Mouse (Mus musculus): ENCODE data around the gene Hrct1. TPM values are rescaled to one million over a fixed set of nuclear protein-coding genes. Genes with fewer than 3 reads are reported as not detected.

The Hrct1 gene
- total RNA-seq, 2 experiments from 2014 or later, result 0.45 to 0.48 TPM

- no peak for DNase-seq (ENCODE audit: low spot score in 2 of 2)
These were observed 43.9 kb downstream of the Hrct1 start, which contains the start of gene Olfr159 for GRCm38 (mm10) chr4:43770909-43771308. Gene Olfr159, minus strand, starts transcription at chr4:43771009.

GRCm38 (mm10) chr4:43771626-43772025, 44.6 kb downstream of the Hrct1 start:
- no peak for DNase-seq (ENCODE audit: low spot score in 2 of 2)

GRCm38 (mm10) chr4:43772304-43772703, 45.3 kb downstream of the Hrct1 start:
- DNase-seq (ENCODE audit: low spot score in 2 of 2), result no peak

Other genes starting within 250 kb of the Hrct1 start
- not detected for gene Sit1, start 243.5 kb upstream of the Hrct1 start, total RNA-seq (2021)
- gene Ccdc107, start 234.3 kb upstream of the Hrct1 start, total RNA-seq (2021), result 10 to 100 TPM; 30.2 to 35.7 TPM
- 1 to 10 TPM; 1.2 to 1.8 TPM for gene Arhgef39, start 227.5 kb upstream of the Hrct1 start, total RNA-seq (2021)
- 1 to 10 TPM in 1 of 2 experiments, under 1 TPM in 1; 0.54 to 1.7 TPM for gene Car9, start 220.2 kb upstream of the Hrct1 start, total RNA-seq (2021)
- gene Tpm2, start 203.4 kb upstream of the Hrct1 start, total RNA-seq (2021), result 1 to 10 TPM; 5.0 to 7.4 TPM
- 10 to 100 TPM; 65.9 to 75.4 TPM for gene Creb3, start 164.9 kb upstream of the Hrct1 start, total RNA-seq (2021)
- 10 to 100 TPM; 54.4 to 69.7 TPM for gene Tln1, start 164.5 kb upstream of the Hrct1 start, total RNA-seq (2021)
- 10 to 100 TPM; 46.2 to 53.6 TPM for gene Rgp1, start 148.5 kb upstream of the Hrct1 start, total RNA-seq (2021)
- 10 to 100 TPM; 56.8 to 57.7 TPM for gene Gba2, start 148.3 kb upstream of the Hrct1 start, total RNA-seq (2021)
- gene Msmp, start 142.7 kb upstream of the Hrct1 start, total RNA-seq (2021), result not detected
- 10 to 100 TPM; 47.8 to 49.0 TPM for gene Npr2, start 95.3 kb upstream of the Hrct1 start, total RNA-seq (2021)
- 1 to 10 TPM; 2.1 to 2.3 TPM for gene Spag8, start 73.6 kb upstream of the Hrct1 start, total RNA-seq (2021)
- gene Hint2, start 70.7 kb upstream of the Hrct1 start, total RNA-seq (2021), result 10 to 100 TPM; 30.9 to 34.0 TPM
- 10 to 100 TPM; 49.4 to 50.5 TPM for gene Tmem8b, start 58.2 kb upstream of the Hrct1 start, total RNA-seq (2021)
- 1 to 10 TPM in 1 of 2 experiments, under 1 TPM in 1; 0.53 to 1.0 TPM for gene Fam221b, start 58.0 kb upstream of the Hrct1 start, total RNA-seq (2021)
- not detected for gene Olfr70, start 26.4 kb upstream of the Hrct1 start, total RNA-seq (2021)
- gene Olfr71, start 16.9 kb upstream of the Hrct1 start, total RNA-seq (2021), result not detected
- under 1 TPM; 0.39 to 0.40 TPM for gene Spaar, start 2.8 kb downstream of the Hrct1 start, total RNA-seq (2021)
- not detected for gene Olfr159, start 43.8 kb downstream of the Hrct1 start, total RNA-seq (2021)
- not detected for gene Olfr156, start 96.7 kb downstream of the Hrct1 start, total RNA-seq (2021)
- gene Olfr157, start 113.0 kb downstream of the Hrct1 start, total RNA-seq (2021), result not detected
- gene Olfr155, start 124.4 kb downstream of the Hrct1 start, total RNA-seq (2021), result not detected
- 1 to 10 TPM; 5.0 to 7.2 TPM for gene Reck, start 148.3 kb downstream of the Hrct1 start, total RNA-seq (2021)
- gene Glipr2, start 230.2 kb downstream of the Hrct1 start, total RNA-seq (2021), result 1 to 10 TPM; 1.9 to 2.4 TPM